Mouse (Mus musculus) megakaryocyte, adult 5-6 weeks (primary cell): ENCODE measurements around the gene Traf7. TPM values are rescaled to one million over a fixed set of nuclear protein-coding genes. Genes with fewer than 3 reads are reported as not detected.
A peak's percentile ranks its signal among the peaks of the same experiment; 100 is the strongest.

ENCODE experiments used
- ATAC-seq: 2 replicates; pipeline ENCODE4 v1.8.0; 2016; ENCODE audit warnings: mild to moderate bottlenecking, inconsistent platforms; ENCODE audit not compliant: poor library complexity, severe bottlenecking
- total RNA-seq, 2 experiments: library from RNA; stranded (forward) in 1 of 2; stranded (reverse) in 1 of 2; fragments of 153-499, 151-499 nt in 1 of 2; fragments of 221-1000, 200-1000 nt in 1 of 2; gene quantifications; 2 replicates each; pipeline versions ENCODE4 v1.2.3 to v1.2.4; 2015 to 2017

Gene Traf7
- total RNA-seq (2015), result 46.4 and 48.1 TPM in 2 replicates
- 81.3 and 82.8 TPM in 2 replicates for total RNA-seq (2017)

DNA sequence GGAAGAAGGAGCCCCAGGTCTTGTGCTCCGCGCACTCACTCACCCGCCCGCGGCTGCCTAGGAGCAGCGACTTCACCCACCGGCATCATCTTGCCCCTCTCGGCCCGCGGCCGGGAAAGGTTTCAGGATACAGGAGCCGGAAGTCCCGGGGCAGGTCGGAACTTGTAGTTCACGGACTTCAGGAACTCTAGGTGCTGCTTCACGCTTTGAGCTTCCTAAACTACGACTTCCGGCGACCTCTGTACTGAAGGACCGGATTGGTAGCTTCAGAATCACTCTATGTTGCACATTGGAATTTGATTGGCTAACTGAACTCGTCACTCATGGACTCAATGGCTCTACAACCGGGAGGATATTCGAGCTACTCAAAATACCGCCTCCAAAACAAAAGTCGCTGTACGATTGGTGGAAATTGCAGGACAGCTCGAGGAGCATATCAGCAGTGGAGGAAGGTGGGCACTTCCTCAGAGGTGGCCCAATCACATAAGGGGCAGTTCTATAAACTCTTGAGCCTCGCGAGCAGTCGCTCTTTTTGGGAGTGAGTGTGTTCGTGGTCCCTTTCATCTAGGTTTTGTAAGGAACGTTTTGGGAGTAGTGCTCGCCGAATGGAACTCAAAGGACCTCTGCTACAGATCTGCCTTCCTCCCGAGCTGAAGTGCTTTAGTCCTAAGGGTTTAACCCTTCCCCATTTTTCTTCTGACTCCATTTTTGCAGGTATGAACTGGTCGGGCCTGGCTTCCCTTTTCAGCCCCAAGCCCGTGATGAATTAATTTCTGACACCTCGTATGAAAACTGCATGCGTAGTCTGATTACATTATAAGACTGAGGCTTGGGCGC lies at the start of gene Traf7:
Gene Traf7 (minus strand): TSS at position 216 of the 837 bp plus-strand sequence.
- ATAC-seq, result peak; percentile 89

DNA sequence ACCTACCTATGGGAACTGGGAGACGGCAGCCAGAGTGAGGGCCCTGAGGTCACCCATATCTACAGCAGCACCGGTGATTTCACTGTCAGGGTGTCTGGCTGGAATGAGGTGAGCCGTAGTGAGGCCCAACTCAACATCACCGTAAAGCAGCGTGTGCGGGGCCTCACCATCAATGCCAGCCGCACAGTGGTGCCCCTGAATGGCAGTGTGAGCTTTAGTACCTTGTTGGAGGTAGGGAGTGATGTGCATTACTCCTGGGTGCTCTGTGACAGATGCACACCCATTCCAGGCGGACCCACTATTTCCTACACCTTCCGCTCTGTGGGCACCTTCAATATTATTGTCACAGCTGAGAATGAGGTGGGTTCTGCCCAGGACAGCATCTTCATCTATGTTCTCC lies 46.1 kb upstream of the Traf7 start:
- no peak for ATAC-seq

DNA sequence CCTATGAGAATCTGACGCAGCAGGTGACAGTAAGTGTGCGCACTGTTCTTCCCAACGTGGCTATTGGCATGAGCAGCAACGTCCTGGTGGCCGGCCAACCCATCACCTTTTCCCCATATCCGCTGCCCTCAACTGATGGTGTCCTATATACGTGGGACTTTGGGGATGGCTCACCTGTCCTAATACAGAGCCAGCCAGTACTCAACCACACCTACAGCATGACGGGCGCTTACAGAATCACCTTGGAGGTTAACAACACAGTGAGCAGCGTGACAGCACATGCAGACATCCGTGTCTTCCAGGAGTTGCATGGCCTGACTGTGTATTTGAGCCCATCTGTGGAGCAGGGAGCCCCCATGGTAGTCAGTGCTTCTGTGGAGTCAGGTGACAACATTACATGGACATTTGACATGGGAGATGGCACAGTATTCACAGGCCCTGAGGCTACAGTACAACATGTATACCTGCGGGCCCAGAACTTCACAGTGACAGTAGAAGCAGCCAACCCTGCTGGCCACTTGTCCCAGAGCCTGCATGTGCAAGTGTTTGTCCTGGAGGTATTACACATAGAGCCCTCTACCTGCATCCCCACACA lies 45.0 kb upstream of the Traf7 start:
- ATAC-seq, result no peak

DNA sequence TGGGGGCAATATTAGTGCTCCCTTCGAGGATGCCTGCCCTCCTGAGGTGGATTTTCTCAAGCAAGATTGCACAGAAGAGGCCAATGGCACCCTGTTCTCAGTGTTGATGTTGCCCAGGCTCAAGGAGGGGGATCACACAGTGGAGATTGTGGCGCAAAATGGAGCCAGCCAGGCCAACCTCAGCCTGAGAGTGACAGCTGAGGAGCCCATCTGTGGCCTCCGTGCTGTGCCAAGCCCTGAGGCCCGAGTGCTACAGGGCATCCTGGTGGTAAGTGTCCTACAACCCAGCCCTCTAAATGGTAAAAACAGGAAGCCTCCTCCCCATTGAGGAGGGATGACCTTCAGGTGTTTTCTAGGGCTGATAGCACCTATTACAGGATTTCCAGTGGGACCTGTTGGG lies 42.1 kb upstream of the Traf7 start:
- ATAC-seq, result no peak

DNA sequence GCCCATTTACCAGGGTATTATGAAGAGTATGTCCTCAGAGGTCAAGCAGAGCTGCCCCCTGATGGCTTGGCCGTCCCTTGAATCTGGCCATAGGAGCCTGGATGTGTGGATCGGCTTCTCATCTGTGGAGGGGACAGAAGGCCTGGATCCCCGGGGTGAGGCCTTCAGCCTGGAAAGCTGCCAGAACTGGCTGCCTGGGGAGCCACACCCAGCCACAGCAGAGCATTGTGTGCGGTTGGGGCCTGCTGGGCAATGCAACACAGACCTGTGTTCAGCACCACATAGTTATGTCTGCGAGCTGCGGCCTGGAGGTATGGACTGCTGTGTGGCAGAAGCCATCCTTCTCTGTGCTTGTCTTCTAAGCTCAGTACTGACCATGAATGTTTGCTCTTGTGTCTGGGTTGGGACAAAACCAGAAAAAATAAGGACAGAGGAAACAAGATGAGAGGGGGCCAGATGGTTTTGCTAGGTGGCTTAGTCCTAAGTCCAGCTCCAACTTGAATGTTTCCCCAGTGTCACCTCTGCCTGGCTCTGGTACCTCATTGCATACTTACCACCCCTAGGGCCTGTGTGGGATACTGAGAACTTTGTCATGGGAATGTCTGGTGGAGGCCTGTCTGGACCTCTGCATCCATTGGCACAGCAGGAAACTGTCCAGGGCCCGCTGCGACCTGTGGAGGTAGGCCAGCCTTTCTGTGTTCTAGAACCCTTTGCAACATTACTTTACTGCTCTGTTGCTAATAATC lies 39.5 kb upstream of the Traf7 start:
- no peak; the same call in 1 of the 2 replicates for ATAC-seq

- no peak for ATAC-seq
Measured at GRCm38 (mm10) chr17:24565792-24566191, 38.1 kb upstream of the Traf7 start.

DNA sequence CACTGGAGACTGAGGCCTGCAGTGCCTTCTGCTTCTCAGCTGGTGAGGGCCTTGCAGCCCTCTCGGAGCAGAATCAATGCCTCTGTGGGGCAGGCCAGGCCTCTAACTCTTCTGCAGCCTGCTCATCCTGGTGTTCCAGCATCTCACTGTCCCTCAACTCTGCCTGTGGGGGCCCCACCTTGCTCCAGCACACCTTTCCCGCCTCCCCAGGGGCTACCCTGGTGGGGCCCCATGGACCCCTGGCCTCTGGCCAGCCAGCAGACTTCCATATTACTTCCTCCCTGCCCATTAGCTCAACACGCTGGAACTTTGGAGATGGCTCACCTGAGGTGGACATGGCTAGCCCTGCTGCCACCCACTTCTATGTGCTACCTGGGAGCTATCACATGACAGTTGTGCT lies 37.4 kb upstream of the Traf7 start:
- no peak for ATAC-seq

GRCm38 (mm10) chr17:24564422-24564821 lies 36.7 kb upstream of the Traf7 start:
- ATAC-seq, result no peak

DNA sequence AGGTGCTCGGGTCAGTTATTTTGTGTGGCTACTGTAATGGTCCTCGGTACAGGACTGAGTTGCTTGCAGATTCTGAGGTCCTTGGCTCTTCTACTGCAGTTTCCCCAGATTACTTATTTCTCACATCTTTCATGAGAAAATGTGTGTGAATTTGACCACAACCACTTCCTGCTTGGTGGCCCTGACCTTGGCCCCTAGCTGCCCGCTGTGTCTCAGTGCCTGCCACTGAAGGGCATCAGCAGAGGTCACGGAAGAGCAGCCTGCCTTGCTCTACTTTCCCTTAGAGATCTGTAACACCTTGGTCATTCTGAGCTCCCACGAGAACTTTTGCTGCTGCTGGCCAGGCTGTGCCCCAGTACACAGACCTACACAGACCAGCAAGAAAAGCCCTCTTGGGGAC lies 35.9 kb upstream of the Traf7 start:
- ATAC-seq, result peak; percentile 72

GRCm38 (mm10) chr17:24561592-24561991 lies 33.9 kb upstream of the Traf7 start:
- no peak for ATAC-seq

GRCm38 (mm10) chr17:24560301-24561028 lies 32.7 kb upstream of the Traf7 start:
- no peak for ATAC-seq

- ATAC-seq, result no peak
Measured at GRCm38 (mm10) chr17:24559146-24559545, 31.4 kb upstream of the Traf7 start.

GRCm38 (mm10) chr17:24558600-24559099 lies 30.9 kb upstream of the Traf7 start:
- ATAC-seq, result no peak

DNA sequence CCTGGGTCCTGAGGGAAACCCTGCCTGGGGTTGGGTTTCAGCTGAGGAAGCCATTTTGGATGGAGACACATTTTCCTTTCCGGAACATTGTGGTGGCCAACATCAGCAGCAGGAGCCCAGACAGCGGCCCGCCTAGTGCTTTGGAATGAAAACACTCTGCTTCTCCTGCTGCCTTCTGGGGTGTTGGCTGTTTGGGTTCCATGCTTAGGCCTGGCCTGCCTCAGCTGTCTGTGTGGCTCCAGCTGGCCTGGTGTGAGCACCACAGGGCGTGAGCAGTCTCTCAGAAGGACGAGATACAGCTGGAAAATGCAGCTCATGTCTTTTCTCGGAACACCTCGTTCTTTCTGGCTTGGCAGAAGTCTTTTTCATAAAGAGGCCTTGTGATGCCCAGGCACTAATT lies 29.4 kb upstream of the Traf7 start:
- no peak for ATAC-seq

DNA sequence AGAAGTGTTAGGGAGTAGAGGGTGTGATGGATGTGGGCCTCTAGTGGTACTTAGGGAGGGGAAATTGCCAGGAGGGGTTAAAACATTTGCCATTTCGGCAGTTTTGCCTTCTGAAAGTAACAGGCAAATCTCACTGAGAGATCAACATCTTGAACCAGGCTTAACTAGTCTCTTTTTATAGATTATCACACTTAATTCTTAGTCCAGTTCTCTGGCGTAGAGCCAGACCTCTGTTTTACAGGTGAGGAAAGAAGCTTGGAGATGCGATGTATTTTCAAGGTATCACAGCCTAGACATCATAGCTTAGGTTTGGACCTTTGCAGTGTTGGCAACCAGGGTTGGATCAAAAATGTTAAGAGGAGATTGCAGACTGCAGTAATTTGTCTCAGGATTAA lies 23.3 kb upstream of the Traf7 start:
- no peak for ATAC-seq

GRCm38 (mm10) chr17:24550416-24551049 lies 22.8 kb upstream of the Traf7 start:
- ATAC-seq, result peak; percentile 19

DNA sequence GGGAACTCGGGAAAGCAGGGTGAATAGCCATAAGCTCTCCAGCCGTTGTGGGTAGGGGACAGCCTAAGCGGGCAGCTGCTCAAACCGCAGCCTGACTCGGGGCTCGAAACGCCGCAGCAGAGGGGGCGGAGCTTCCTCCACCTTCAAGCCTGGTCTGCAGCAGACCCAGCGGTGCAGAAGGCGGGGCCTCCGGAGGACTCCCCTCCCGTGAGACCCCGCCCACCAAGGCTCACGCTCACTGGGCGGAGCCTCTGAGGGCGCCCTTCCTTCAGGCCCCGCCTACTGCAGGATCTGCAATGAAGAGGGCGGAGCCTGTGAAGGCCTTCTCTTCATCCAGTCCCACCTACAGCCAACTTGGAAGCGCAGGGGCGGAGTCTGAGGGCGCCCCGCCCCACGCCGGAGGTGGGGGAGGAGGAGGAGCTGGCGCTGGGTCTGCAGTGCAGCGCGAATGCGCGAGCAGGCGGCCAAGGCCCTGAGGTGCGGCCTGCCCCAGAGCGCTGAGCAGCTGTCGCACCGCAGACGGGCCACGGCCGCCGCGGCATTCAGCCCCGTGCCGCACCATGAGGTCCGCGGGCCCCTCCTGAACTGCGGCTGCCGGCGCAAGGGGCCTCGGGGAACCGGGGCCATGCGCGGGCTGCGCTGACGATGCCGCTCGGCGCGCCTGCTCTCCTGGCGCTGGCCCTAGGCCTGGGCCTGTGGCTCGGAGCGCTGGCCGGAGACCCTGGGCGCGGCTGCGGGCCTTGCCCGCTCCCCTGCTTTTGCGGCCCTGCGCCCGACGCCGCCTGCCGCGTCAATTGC lies 22.1 kb upstream of the Traf7 start, which contains the start of gene Pkd1:
Gene Pkd1 (plus strand): TSS at position 217 of the 798 bp plus-strand sequence.
- peak; percentile 94 for ATAC-seq

GRCm38 (mm10) chr17:24548921-24549617 lies 21.3 kb upstream of the Traf7 start:
- ATAC-seq, result peak; percentile 26

GRCm38 (mm10) chr17:24548435-24548834 lies 20.7 kb upstream of the Traf7 start:
- no peak for ATAC-seq
